Mouse (Mus musculus) ZHBTc4 (cell line): ENCODE measurements around the gene Rbm7.
"Not testable (repeated sequence)": the region's sequence is repeated elsewhere in the genome, so short reads cannot be mapped to it uniquely, and the experiment has no call there.

Experiments used
- DNase-seq: peaks from one replicate; pipeline ENCODE4 v3.0.0-alpha.2; 2011; ENCODE audit warnings: low read depth, low spot score

The Rbm7 gene

GRCm38 (mm10) chr9:48494817-48495547 is at the start of gene Rbm7, which contains the start of gene Gm5617:
Gene Rbm7, minus strand, starts transcription at chr9:48495299.
Gene Gm5617, plus strand, starts transcription at chr9:48495442.
- peak; percentile 98 for DNase-seq

GRCm38 (mm10) chr9:48538688-48539087 is 43.6 kb upstream of the Rbm7 start:
- peak; percentile 81 for DNase-seq

- peak; percentile 53 for DNase-seq
Observed at GRCm38 (mm10) chr9:48538044-48538645, 43.0 kb upstream of the Rbm7 start.

GRCm38 (mm10) chr9:48537616-48538015 is 42.5 kb upstream of the Rbm7 start:
- not testable (repeated sequence) for DNase-seq

- no peak for DNase-seq
Observed at GRCm38 (mm10) chr9:48536414-48536813, 41.3 kb upstream of the Rbm7 start.

GRCm38 (mm10) chr9:48532730-48533129 is 37.6 kb upstream of the Rbm7 start:
- no peak for DNase-seq

- no peak for DNase-seq
Observed at GRCm38 (mm10) chr9:48532203-48532602, 37.1 kb upstream of the Rbm7 start.

GRCm38 (mm10) chr9:48531294-48531693 is 36.2 kb upstream of the Rbm7 start:
- no peak for DNase-seq

GRCm38 (mm10) chr9:48526520-48526919 is 31.4 kb upstream of the Rbm7 start:
- no peak for DNase-seq

- DNase-seq, result peak; percentile 24
Observed at GRCm38 (mm10) chr9:48525566-48525965, 30.5 kb upstream of the Rbm7 start.

- DNase-seq, result not testable (repeated sequence)
Observed at GRCm38 (mm10) chr9:48520405-48520804, 25.3 kb upstream of the Rbm7 start.

- no peak for DNase-seq
Observed at GRCm38 (mm10) chr9:48517372-48518130, 22.5 kb upstream of the Rbm7 start.

- no peak for DNase-seq
Observed at GRCm38 (mm10) chr9:48516615-48517371, 21.7 kb upstream of the Rbm7 start.

- DNase-seq, result no peak
Observed at GRCm38 (mm10) chr9:48515332-48515731, 20.2 kb upstream of the Rbm7 start.

- no peak for DNase-seq
Observed at GRCm38 (mm10) chr9:48510134-48510533, 15.0 kb upstream of the Rbm7 start.

GRCm38 (mm10) chr9:48504741-48505365 is 9.8 kb upstream of the Rbm7 start:
- DNase-seq, result no peak

GRCm38 (mm10) chr9:48503001-48503400 is 7.9 kb upstream of the Rbm7 start:
- DNase-seq, result no peak

- peak; percentile 12 for DNase-seq
Observed at GRCm38 (mm10) chr9:48501192-48501591, 6.1 kb upstream of the Rbm7 start.

- peak; percentile 73 for DNase-seq
Observed at GRCm38 (mm10) chr9:48495548-48495932, 441 bp upstream of the Rbm7 start.

GRCm38 (mm10) chr9:48481214-48482134 is 13.6 kb downstream of the Rbm7 start:
- DNase-seq, result no peak
